Mouse (Mus musculus): ENCODE measurements at regions not wholly inside any gene's neighbourhood (a gene's known extent, or its start where the extent isn't known, plus 50 kb on each side); places are given as distances from the start of the nearest gene placed in this dataset.

GRCm38 (mm10) chr11:55682351-55682961 is 74.5 kb upstream of the Glra1 start:
- no peaks in the 10 kb centered on the region for H3K4me1 ChIP-seq (ENCODE audit: control insufficient read depth in 1 of 2, insufficient read depth in 2 of 2)

GRCm38 (mm10) chr11:55681226-55681980 is 73.4 kb upstream of the Glra1 start:
- Histone ChIP-seq H3K4me2 (ENCODE audit: insufficient read depth, low read depth, poor library complexity, severe bottlenecking) (no peak overlapping the region), H3K4me1 (ENCODE audit: control insufficient read depth in 1 of 2, insufficient read depth in 2 of 2) (no peaks in the 10 kb centered on the region), H3K27me3 (replicated peaks) (peaks cover 64% of the 10 kb centered on the region), H3K4me3 (replicated peaks in 1 of 3; ENCODE audit: low read depth in 2 of 3, low read length in 2 of 3, poor library complexity in 1 of 3) (no peak overlapping the region), H3K27ac (ENCODE audit: insufficient read depth, low read depth) (no peak overlapping the region), H3K9me3 (replicated peaks; ENCODE audit: low read length) (no peaks in the 10 kb centered on the region), H3K9ac (ENCODE audit: insufficient read depth, low read depth) (no peak overlapping the region), H3K79me2 (replicated peaks; ENCODE audit: control insufficient read depth, extremely low read depth, insufficient read depth, poor library complexity, severe bottlenecking) (no peaks in the 10 kb centered on the region), H3K36me3 (replicated peaks in 1 of 2; ENCODE audit: control insufficient read depth in 1 of 2, insufficient read depth in 1 of 2, low read length in 1 of 2) (no peaks in the 10 kb centered on the region)
- DNase-seq (ENCODE audit: extremely low read depth), result no peak
- TF ChIP-seq JUND (conservative IDR thresholded peaks at IDR 0.05; ENCODE audit: low read depth, low read length), result no peak
- TF ChIP-seq POLR2AphosphoS2 (IDR thresholded peaks at IDR 0.05; ENCODE audit: low read depth, low read length), result no peak
- TF ChIP-seq UBTF (IDR thresholded peaks at IDR 0.05; ENCODE audit: low read depth, low read length), result no peak
- TF ChIP-seq MAZ (IDR thresholded peaks at IDR 0.05; ENCODE audit: low read depth, low read length), result no peak
- TF ChIP-seq ZKSCAN1 (IDR thresholded peaks at IDR 0.05; ENCODE audit: borderline replicate concordance, low read depth, low read length), result no peak
- no peak for TF ChIP-seq USF1 (IDR thresholded peaks at IDR 0.05; ENCODE audit: low read depth, low read length)
- no peak for TF ChIP-seq MEF2A (IDR thresholded peaks at IDR 0.05; ENCODE audit: borderline replicate concordance, low read depth, low read length)
- TF ChIP-seq E2F4 (IDR thresholded peaks at IDR 0.05; ENCODE audit: insufficient replicate concordance, low read depth, low read length), result no peak
- TF ChIP-seq BHLHE40 (IDR thresholded peaks at IDR 0.05; ENCODE audit: low read depth, low read length), result no peak
- no peak for TF ChIP-seq TBP (conservative IDR thresholded peaks at IDR 0.05; ENCODE audit: low read depth, low read length)
- TF ChIP-seq ZMIZ1 (IDR thresholded peaks at IDR 0.05; ENCODE audit: low read depth, low read length), result no peak
- no peak for TF ChIP-seq CHD2 (IDR thresholded peaks at IDR 0.05; ENCODE audit: low read length)
- TF ChIP-seq ZC3H11A (IDR thresholded peaks at IDR 0.05; ENCODE audit: low read depth, low read length), result no peak
- no peak for TF ChIP-seq KAT2A (IDR thresholded peaks at IDR 0.05; ENCODE audit: insufficient replicate concordance, low read length)
- no peak for TF ChIP-seq POLR2A (IDR thresholded peaks at IDR 0.05; ENCODE audit: low read depth, low read length)
- no peak for TF ChIP-seq TCF12 (IDR thresholded peaks at IDR 0.05; ENCODE audit: low read depth, low read length)
- TF ChIP-seq NRF1 (IDR thresholded peaks at IDR 0.05; ENCODE audit: low read depth, low read length), result no peak
- TF ChIP-seq IRF4 (IDR thresholded peaks at IDR 0.05; ENCODE audit: low read depth, low read length), result no peak
- no peak for TF ChIP-seq ELF1 (IDR thresholded peaks at IDR 0.05; ENCODE audit: low read depth, low read length)
- dilution Hi-C loops (cut with MboI; ENCODE audit: extremely low pct_ligation_motif_present, extremely low pct_unique_long_range_greater_than_20kb, low sequenced_read_pairs) (no loop called here), in situ Hi-C loops (cut with MboI; ENCODE audit: low pct_ligation_motif_present, low pct_unique_long_range_greater_than_20kb, low sequenced_read_pairs) (no loop called here)

More at GRCm38 (mm10) chr11:55682351-55682961, 74.5 kb upstream of the Glra1 start:
- Histone ChIP-seq H3K9ac (ENCODE audit: insufficient read depth, low read depth) (no peak overlapping the region), H3K79me2 (replicated peaks; ENCODE audit: control insufficient read depth, extremely low read depth, insufficient read depth, poor library complexity, severe bottlenecking) (no peaks in the 10 kb centered on the region), H3K27me3 (replicated peaks) (peaks cover 69% of the 10 kb centered on the region), H3K36me3 (replicated peaks in 1 of 2; ENCODE audit: control insufficient read depth in 1 of 2, insufficient read depth in 1 of 2, low read length in 1 of 2) (no peaks in the 10 kb centered on the region), H3K4me3 (replicated peaks in 1 of 3; ENCODE audit: low read depth in 2 of 3, low read length in 2 of 3, poor library complexity in 1 of 3) (no peak overlapping the region), H3K9me3 (replicated peaks; ENCODE audit: low read length) (no peaks in the 10 kb centered on the region), H3K27ac (ENCODE audit: insufficient read depth, low read depth) (no peak overlapping the region), H3K4me2 (ENCODE audit: insufficient read depth, low read depth, poor library complexity, severe bottlenecking) (no peak overlapping the region)
- DNase-seq (ENCODE audit: extremely low read depth), result peak; percentile 3
- TF ChIP-seq MEF2A (IDR thresholded peaks at IDR 0.05; ENCODE audit: borderline replicate concordance, low read depth, low read length), result no peak
- TF ChIP-seq CHD1 (IDR thresholded peaks at IDR 0.05; ENCODE audit: low read depth, low read length), result no peak
- no peak for TF ChIP-seq NELFE (IDR thresholded peaks at IDR 0.05; ENCODE audit: low read depth, low read length)
- no peak for TF ChIP-seq POLR2A (IDR thresholded peaks at IDR 0.05; ENCODE audit: low read depth, low read length)
- TF ChIP-seq ETS1 (conservative IDR thresholded peaks at IDR 0.05; ENCODE audit: low read depth, low read length), result no peak
- dilution Hi-C loops (cut with MboI; ENCODE audit: extremely low pct_ligation_motif_present, extremely low pct_unique_long_range_greater_than_20kb, low sequenced_read_pairs), result no loop called here
- in situ Hi-C loops (cut with MboI; ENCODE audit: low pct_ligation_motif_present, low pct_unique_long_range_greater_than_20kb, low sequenced_read_pairs), result no loop called here
